Mouse (Mus musculus): ENCODE measurements around the gene Nrde2.

- TF ChIP-seq CTCF (IDR thresholded peaks at IDR 0.05; ENCODE audit: extremely low read depth, insufficient read length, insufficient replicate concordance, low read depth, low read length) (no peak), POLR2A (IDR thresholded peaks at IDR 0.05; ENCODE audit: low read depth, low read length) (no peak)
Measured at GRCm38 (mm10) chr12:100126968-100127865, 32.2 kb downstream of the Nrde2 start.

Measured in small intestine, adult 2 months (tissue).